Mouse (Mus musculus): ENCODE data around the gene Top2b. TPM values are rescaled to one million over a fixed set of nuclear protein-coding genes. Genes with fewer than 3 reads are reported as not detected.

Top2b gene
- total RNA-seq, 2 experiments from 2014 or later = 96.3 to 108 TPM

Other genes starting within 250 kb of the Top2b start
- gene Ngly1, start 115.9 kb upstream of the Top2b start, total RNA-seq (2021) = 10 to 100 TPM; 35.4 to 36.2 TPM
- 10 to 100 TPM; 17.1 to 18.8 TPM for gene Oxsm, start 115.4 kb upstream of the Top2b start, total RNA-seq (2021)

Measured in heart, postnatal 10 days (tissue).